Mouse (Mus musculus) lung, adult 2 months (tissue): ENCODE results near the gene Rsbn1l.

Source experiments
- CTCF ChIP-seq: fragments of 200-500 bp; IDR thresholded peaks from 2 replicates; pipeline ENCODE4 v1.5.1; 2011; ENCODE audit warnings: mild to moderate bottlenecking, low read length, control low read depth; ENCODE audit not compliant: insufficient read depth
- POLR2A ChIP-seq: fragments of 200-500 bp; IDR thresholded peaks from 2 replicates; pipeline ENCODE4 v1.6.1; 2011; ENCODE audit warnings: low read depth, mild to moderate bottlenecking, control low read depth, low read length, borderline replicate concordance; ENCODE audit errors: extremely low read depth

DNA sequence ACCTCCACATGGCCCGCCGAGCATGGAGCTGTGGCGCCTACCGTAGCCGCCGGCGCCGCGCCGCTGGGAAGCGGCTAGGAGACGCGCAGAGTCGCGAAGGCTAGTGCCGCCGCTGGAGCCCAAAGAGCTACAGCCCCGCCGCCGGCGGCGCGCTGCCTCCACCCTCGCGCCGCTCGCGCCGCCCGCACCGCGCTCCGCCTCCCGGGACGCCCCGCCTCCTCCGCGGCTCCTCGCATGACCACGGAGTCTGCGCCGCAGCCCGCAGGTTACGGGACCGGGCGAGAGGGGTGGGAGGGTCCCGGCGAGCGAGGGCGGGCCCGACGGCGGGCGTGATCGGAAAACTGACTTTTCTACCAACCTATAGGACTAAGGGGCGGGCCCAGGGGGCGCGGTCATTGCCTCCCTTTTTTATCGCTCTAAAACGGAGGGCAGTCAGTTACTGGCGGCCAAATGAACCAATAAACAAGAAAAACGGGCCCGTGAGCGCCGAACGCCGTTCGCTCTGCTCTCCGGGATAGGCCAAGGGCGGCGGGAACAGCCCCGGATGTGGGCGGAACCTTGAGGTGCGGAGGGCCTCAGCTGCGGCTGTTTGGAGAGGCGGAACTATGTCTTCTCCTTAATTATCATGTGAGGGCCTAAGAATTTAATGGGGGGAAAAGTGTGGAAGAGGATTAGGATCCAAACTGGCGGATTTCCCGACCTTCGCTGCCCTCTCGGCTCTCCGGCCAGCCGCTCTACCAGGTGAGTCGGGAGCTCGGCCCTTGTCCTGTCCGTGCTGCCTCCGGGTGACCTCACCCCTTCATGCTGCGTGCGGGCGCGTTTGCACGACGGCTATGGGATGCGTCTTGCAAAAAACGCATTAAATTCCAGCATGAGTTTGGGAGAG lies 74.0 kb downstream of the Rsbn1l start, which contains the start of the genes Phtf2 and Tmem60:
- no peak for TF ChIP-seq CTCF
- TF ChIP-seq POLR2A = peak; percentile 84; the same call in 1 of the 2 replicates
